ENCODE assay signal across 10 mouse cellular contexts in genomic region chr8:12883051-12884004, GRCm38 (mm10). TPM values are rescaled to one million over a fixed set of nuclear protein-coding genes. Genes with fewer than 3 reads are reported as not detected.
DNase-seq lines count a peak whose midpoint lies in the region; ATAC-seq and TF ChIP-seq lines count a peak whose summit lies in the region.
"Had no signal": no experiment of that assay in that cellular context is flagged by ENCODE, and none has a peak within 500 bp of the region (broad histone marks: within the 10 kb centered on the region; RNA-seq: fewer than 3 reads in every experiment).

No protein-coding gene starts in this region.

- H3K9me3 ChIP-seq in heart, embryonic 10.5 days = no peaks in the 10 kb centered on the region
- no peaks in the 10 kb centered on the region for H3K9me3 ChIP-seq in midbrain, embryonic 11.5 days (ENCODE audit: control insufficient read depth, low read length)
- H3K9me3 ChIP-seq in midbrain, postnatal 0 days (ENCODE audit: low read length) = no peaks in the 10 kb centered on the region
- no peaks in the 10 kb centered on the region for H3K9me3 ChIP-seq in intestine, embryonic 16.5 days (ENCODE audit: control insufficient read depth, low read length)
- H3K9me3 ChIP-seq: kidney, embryonic 15.5 days had no signal

- H3K27me3 ChIP-seq in heart, embryonic 10.5 days (ENCODE audit: insufficient read depth, poor library complexity, severe bottlenecking) = peaks cover 21% of the 10 kb centered on the region; the same call in 1 of the 2 replicates
- no peaks in the 10 kb centered on the region for H3K27me3 ChIP-seq in midbrain, embryonic 11.5 days (ENCODE audit: control insufficient read depth, insufficient read depth, low read length)
- no peaks in the 10 kb centered on the region for H3K27me3 ChIP-seq in midbrain, postnatal 0 days (ENCODE audit: insufficient read depth, low read length)
- H3K27me3 ChIP-seq in intestine, embryonic 16.5 days (replicated peaks; ENCODE audit: control insufficient read depth, insufficient read depth, low read length) = no peaks in the 10 kb centered on the region
- H3K27me3 ChIP-seq: kidney, embryonic 15.5 days had no signal

- H3K27ac ChIP-seq in heart, embryonic 10.5 days = peak overlapping the region; percentile 65
- no peak overlapping the region for H3K27ac ChIP-seq in midbrain, embryonic 11.5 days (ENCODE audit: low read depth, low read length)
- H3K27ac ChIP-seq in midbrain, postnatal 0 days (ENCODE audit: low read depth, low read length) = no peak overlapping the region
- no peak overlapping the region for H3K27ac ChIP-seq in intestine, embryonic 16.5 days (ENCODE audit: low read length)
- H3K27ac ChIP-seq: kidney, embryonic 15.5 days had no signal

- no peak for ATAC-seq in midbrain, embryonic 11.5 days (ENCODE audit: low FRiP score)
- ATAC-seq in midbrain, postnatal 0 days (ENCODE audit: low FRiP score) = no peak
- ATAC-seq in intestine, embryonic 16.5 days = peak; percentile 59
- ATAC-seq: forebrain, postnatal 0 days had no signal

- no peak overlapping the region for H3K9ac ChIP-seq in midbrain, embryonic 11.5 days (ENCODE audit: low read length)
- no peak overlapping the region for H3K9ac ChIP-seq in midbrain, postnatal 0 days (replicated peaks; ENCODE audit: low read length, poor library complexity, severe bottlenecking)
- no peak overlapping the region for H3K9ac ChIP-seq in intestine, embryonic 16.5 days (ENCODE audit: low read depth, low read length)
- H3K9ac ChIP-seq: forebrain, postnatal 0 days; kidney, embryonic 15.5 days had no signal

- H3K4me3 ChIP-seq in heart, embryonic 10.5 days = peak overlapping the region; percentile 28; the same call in 1 of the 2 replicates
- H3K4me3 ChIP-seq in midbrain, embryonic 11.5 days (ENCODE audit: low read depth, low read length) = no peak overlapping the region
- no peak overlapping the region for H3K4me3 ChIP-seq in midbrain, postnatal 0 days (ENCODE audit: low read depth, low read length)
- H3K4me3 ChIP-seq in intestine, embryonic 16.5 days (ENCODE audit: low read length) = peak overlapping the region; percentile 0; the same call in 1 of the 2 replicates
- H3K4me3 ChIP-seq: kidney, embryonic 15.5 days had no signal

- DNase-seq in heart, embryonic 10.5 days (ENCODE audit: low spot score) = peak; percentile 86
- no peak for DNase-seq in heart, postnatal 25 days (ENCODE audit: low spot score)
- peak; percentile 64 for DNase-seq in midbrain, embryonic 11.5 days (ENCODE audit: low spot score, missing footprints)
- DNase-seq in midbrain, postnatal 0 days (ENCODE audit: low spot score) = no peak
- DNase-seq in thymus, postnatal 4 days = no peak
- DNase-seq in adrenal gland, adult 8-10 months = no peak
- DNase-seq: forebrain, postnatal 0 days; lung, postnatal 4 days had no signal

- peaks cover 40% of the 10 kb centered on the region for H3K4me1 ChIP-seq in heart, embryonic 10.5 days
- peaks cover 5% of the 10 kb centered on the region; the same call in 1 of the 2 replicates for H3K4me1 ChIP-seq in midbrain, embryonic 11.5 days (ENCODE audit: control insufficient read depth, insufficient read depth, low read length)
- no peaks in the 10 kb centered on the region for H3K4me1 ChIP-seq in midbrain, postnatal 0 days (ENCODE audit: insufficient read depth, low read length)
- 0 out of 2 replicates have a peak, but pooled peaks cover 4% of the 10 kb centered on the region for H3K4me1 ChIP-seq in intestine, embryonic 16.5 days (ENCODE audit: control insufficient read depth, insufficient read depth, low read length)

- 35% methylated on average over 21 of the region's 21 CpGs for WGBS in heart, embryonic 10.5 days
- 72% methylated on average over 21 of the region's 21 CpGs for WGBS in midbrain, embryonic 11.5 days
- WGBS in midbrain, postnatal 0 days = 80% methylated on average over 21 of the region's 21 CpGs
- WGBS in intestine, embryonic 16.5 days = 52% methylated on average over 21 of the region's 21 CpGs

- no peaks in the 10 kb centered on the region for H3K36me3 ChIP-seq in heart, embryonic 10.5 days
- peaks cover 10% of the 10 kb centered on the region; the same call in 1 of the 2 replicates for H3K36me3 ChIP-seq in midbrain, embryonic 11.5 days (ENCODE audit: control insufficient read depth, insufficient read depth, low read length)
- 0 out of 2 replicates have a peak, but pooled peaks cover 4% of the 10 kb centered on the region for H3K36me3 ChIP-seq in midbrain, postnatal 0 days (ENCODE audit: insufficient read depth, low read length)
- H3K36me3 ChIP-seq in intestine, embryonic 16.5 days (ENCODE audit: control insufficient read depth, insufficient read depth, low read length) = no peaks in the 10 kb centered on the region

- intact Hi-C loops in heart, postnatal 25 days (cut with DNase I) = no loop called here

- TF ChIP-seq CTCF in midbrain, postnatal 0 days (IDR thresholded peaks at IDR 0.05) = no peak

- H3K4me2 ChIP-seq in midbrain, embryonic 11.5 days = no peak overlapping the region
- H3K4me2 ChIP-seq in midbrain, postnatal 0 days (ENCODE audit: low read depth, low read length, poor library complexity, severe bottlenecking) = no peak overlapping the region
- no peak overlapping the region; the same call in 1 of the 2 replicates for H3K4me2 ChIP-seq in intestine, embryonic 16.5 days (ENCODE audit: low read depth, low read length)
- H3K4me2 ChIP-seq: kidney, embryonic 15.5 days had no signal

RNA-seq across cellular contexts. Expression of gene Mcf2l, which starts 9.7 kb away (rescaled TPM):
- polyA plus RNA-seq in heart, embryonic 10.5 days (2016; fragmentation: Nextera tagmentation; extraction: Ambion mirVana) = 8.3 and 9.1 TPM in 2 replicates
- 10 to 100 TPM; 44.7 to 69.4 TPM for total RNA-seq in heart, postnatal 25 days (2021)
- polyA plus RNA-seq in midbrain, embryonic 11.5 days (2014; fragmentation: Nextera tagmentation; extraction: Ambion mirVana) = 44.2 and 46.0 TPM in 2 replicates
- total RNA-seq in midbrain, postnatal 0 days (2014; rRNA removed) = 391 and 405 TPM in 2 replicates
- polyA plus RNA-seq in midbrain, postnatal 0 days (2015; fragmentation: Nextera tagmentation; extraction: Ambion mirVana) = 130 and 136 TPM in 2 replicates
- 13.3 and 14.1 TPM in 2 replicates for polyA plus RNA-seq in intestine, embryonic 16.5 days (2015; fragmentation: Nextera tagmentation; extraction: Ambion mirVana)
- total RNA-seq in adrenal gland, adult 8-10 months (2022) = 10 to 100 TPM; 21.8 to 48.2 (median 31.7) TPM

Comparison
In these comparisons a context has a peak if more than half of its experiments do, and no peak if none do; other contexts are left out.
1. DNase-seq: peak in heart, embryonic 10.5 days (single experiment) and midbrain, embryonic 11.5 days (single experiment); none in heart, postnatal 25 days (single experiment), midbrain, postnatal 0 days (single experiment), thymus, postnatal 4 days (single experiment) and adrenal gland, adult 8-10 months (single experiment).
2. H3K4me3 ChIP-seq: peak in heart, embryonic 10.5 days (single experiment) and intestine, embryonic 16.5 days (single experiment); none in midbrain, embryonic 11.5 days (single experiment) and midbrain, postnatal 0 days (single experiment).